Mouse (Mus musculus) G1E (cell line): ENCODE measurements at regions not wholly inside any gene's neighbourhood (a gene's known extent, or its start where the extent isn't known, plus 50 kb on each side); places are given as distances from the start of the nearest gene placed in this dataset.
"Not testable (repeated sequence)": the region's sequence is repeated elsewhere in the genome, so short reads cannot be mapped to it uniquely, and the experiment has no call there.

Source experiments
- ATAC-seq: 2 replicates; pipeline ENCODE4 v1.8.0; 2016; ENCODE audit warnings: mild to moderate bottlenecking; ENCODE audit not compliant: insufficient number of reproducible peaks, poor library complexity, low FRiP score, severe bottlenecking; ENCODE audit errors: extremely low read depth
- DNase-seq: peaks from one replicate; pipeline ENCODE4 v3.0.0; 2012; ENCODE audit warnings: low spot score
- H3K27me3 ChIP-seq: 2 replicates; pipeline ENCODE4 v1.6.1; 2012; ENCODE audit warnings: mild to moderate bottlenecking, low read length, inconsistent platforms; ENCODE audit not compliant: insufficient read depth
- H3K36me3 ChIP-seq: replicated peaks from 2 replicates; pipeline ENCODE3; 2012; ENCODE audit warnings: mild to moderate bottlenecking, inconsistent platforms
- H3K4me1 ChIP-seq: 2 replicates; pipeline ENCODE4 v1.6.1; 2012; ENCODE audit warnings: low read depth, low read length, inconsistent platforms, mixed read lengths; ENCODE audit not compliant: insufficient read depth
- H3K4me3 ChIP-seq: 2 replicates; pipeline ENCODE4 v1.5.1; 2012; ENCODE audit warnings: low read depth, mild to moderate bottlenecking, inconsistent platforms, low read length, moderate library complexity, mixed read lengths
- H3K9me3 ChIP-seq: replicated peaks from 2 replicates; pipeline ENCODE4 v1.6.1; 2012; ENCODE audit warnings: inconsistent platforms
- CTCF ChIP-seq: IDR thresholded peaks from 2 replicates; pipeline ENCODE4 v1.5.1; 2012; ENCODE audit warnings: low read depth, low read length, inconsistent platforms, mixed read lengths
- GATA1 ChIP-seq: IDR thresholded peaks from 2 replicates; pipeline ENCODE4 v1.6.1; 2012; ENCODE audit warnings: borderline replicate concordance, low read length, inconsistent platforms, mixed read lengths
- GATA2 ChIP-seq: IDR thresholded peaks from 2 replicates; pipeline ENCODE4 v1.6.1; 2012; ENCODE audit warnings: low read depth, low read length, inconsistent platforms, borderline replicate concordance
- POLR2AphosphoS5 ChIP-seq: IDR thresholded peaks from 2 replicates; pipeline ENCODE4 v1.6.1; 2012; ENCODE audit warnings: low read depth, low read length, inconsistent platforms; ENCODE audit not compliant: insufficient replicate concordance
- TAL1 ChIP-seq: conservative IDR thresholded peaks from 2 replicates; pipeline ENCODE4 v1.6.1; 2012; ENCODE audit warnings: low read depth, low read length, inconsistent platforms, mixed read lengths

DNA sequence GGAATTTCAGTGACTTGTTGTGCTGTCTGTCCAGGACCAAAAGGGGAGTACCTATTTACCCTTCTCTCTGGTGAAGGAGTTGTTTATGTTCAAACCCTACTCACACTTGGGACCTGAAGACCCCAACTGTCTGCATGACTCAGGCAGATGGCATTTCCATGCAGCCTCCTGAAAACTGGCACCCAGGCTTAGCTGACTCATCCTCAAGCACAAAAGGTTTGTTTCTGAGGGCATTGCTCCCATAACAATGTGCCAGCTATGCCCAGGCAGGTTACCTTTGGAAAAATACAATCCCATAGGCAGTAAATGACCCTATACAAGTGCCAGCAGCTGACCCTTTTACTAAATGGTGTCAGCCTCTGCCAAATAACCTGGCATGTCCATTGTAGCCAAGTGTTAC is 1579.9 kb downstream of the Efna5 start:
- Histone ChIP-seq H3K36me3 (no peaks in the 10 kb centered on the region), H3K4me1 (no peaks in the 10 kb centered on the region), H3K27me3 (no peaks in the 10 kb centered on the region), H3K9me3 (no peaks in the 10 kb centered on the region), H3K4me3 (no peak overlapping the region)
- no peak for TF ChIP-seq GATA2
- TF ChIP-seq GATA1: no peak
- ATAC-seq: no peak
- no peak for DNase-seq

DNA sequence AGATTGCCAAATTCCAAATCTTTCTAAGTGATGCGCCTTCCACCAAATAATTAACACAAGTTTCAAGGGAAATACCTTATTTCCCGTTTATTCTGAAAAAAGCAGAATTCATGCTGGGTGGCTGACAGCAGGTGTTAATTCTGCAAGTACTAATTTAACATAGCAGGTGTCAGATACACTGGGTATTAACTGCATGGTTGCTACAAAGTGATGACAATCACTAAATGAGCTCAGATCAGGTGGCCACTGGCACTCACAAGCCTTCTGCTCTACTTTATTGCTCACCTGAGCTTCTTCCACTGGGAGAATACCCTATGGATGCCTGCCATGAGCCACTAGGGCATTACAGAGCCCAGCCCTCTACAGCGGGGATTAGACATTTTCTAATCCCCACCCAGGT is 1590.0 kb downstream of the Efna5 start:
- DNase-seq (no peak), ATAC-seq (no peak)
- Histone ChIP-seq H3K4me3 (no peak overlapping the region), H3K27me3 (no peaks in the 10 kb centered on the region), H3K9me3 (no peaks in the 10 kb centered on the region), H3K36me3 (no peaks in the 10 kb centered on the region), H3K4me1 (no peaks in the 10 kb centered on the region)
- no peak for TF ChIP-seq GATA1
- no peak for TF ChIP-seq POLR2AphosphoS5
- no peak for TF ChIP-seq TAL1
- TF ChIP-seq CTCF: no peak
- no peak for TF ChIP-seq GATA2

DNA sequence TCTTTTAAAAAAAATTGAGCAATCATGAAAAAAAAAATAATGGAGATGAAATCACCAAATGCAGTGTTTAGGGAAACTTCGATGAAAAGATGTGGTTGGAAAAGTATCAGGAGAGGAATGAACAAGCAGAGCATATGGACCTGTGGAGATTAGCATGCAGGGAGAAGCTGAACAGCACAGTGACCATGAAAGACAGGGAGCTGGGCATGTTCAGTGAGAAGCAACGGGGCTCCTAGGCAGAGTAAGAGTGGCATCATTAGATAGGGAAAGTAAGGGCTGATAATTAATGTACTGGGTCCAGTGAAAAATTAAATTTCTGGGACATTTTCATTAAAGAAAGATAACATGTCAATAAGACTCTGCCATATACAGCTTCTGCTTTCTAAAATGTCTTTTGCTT is 1592.5 kb downstream of the Efna5 start:
- TF ChIP-seq TAL1 (no peak), GATA2 (no peak), CTCF (no peak), GATA1 (no peak), POLR2AphosphoS5 (no peak)
- H3K4me3 ChIP-seq: no peak overlapping the region
- no peaks in the 10 kb centered on the region for H3K36me3 ChIP-seq
- no peaks in the 10 kb centered on the region for H3K4me1 ChIP-seq
- no peaks in the 10 kb centered on the region for H3K9me3 ChIP-seq
- no peak for DNase-seq
- no peaks in the 10 kb centered on the region for H3K27me3 ChIP-seq
- no peak for ATAC-seq

DNA sequence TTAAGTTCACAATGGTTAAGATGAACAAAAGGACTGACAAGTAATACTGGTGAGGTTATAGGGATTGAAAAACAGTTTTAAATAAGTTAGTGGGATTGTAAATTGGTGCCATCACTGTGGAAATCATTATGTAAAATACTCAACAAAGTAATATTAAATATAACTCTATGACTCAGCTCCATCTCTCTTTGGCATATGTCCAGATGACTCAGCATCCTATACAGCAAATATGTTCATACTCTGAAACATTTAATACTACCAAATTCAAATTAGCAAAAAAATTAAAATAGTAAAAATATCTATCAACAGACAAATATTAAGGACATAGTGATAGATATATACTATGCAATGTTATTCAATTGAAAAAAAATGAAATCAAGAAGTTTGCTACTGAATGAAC is 1607.5 kb downstream of the Efna5 start:
- H3K4me3 ChIP-seq: no peak overlapping the region
- H3K4me1 ChIP-seq: no peaks in the 10 kb centered on the region
- no peaks in the 10 kb centered on the region for H3K9me3 ChIP-seq
- ATAC-seq (no peak), DNase-seq (no peak)
- no peaks in the 10 kb centered on the region for H3K27me3 ChIP-seq
- no peak for TF ChIP-seq CTCF
- no peak for TF ChIP-seq GATA1
- no peak for TF ChIP-seq GATA2
- no peak for TF ChIP-seq POLR2AphosphoS5
- no peak for TF ChIP-seq TAL1
- no peaks in the 10 kb centered on the region for H3K36me3 ChIP-seq

DNA sequence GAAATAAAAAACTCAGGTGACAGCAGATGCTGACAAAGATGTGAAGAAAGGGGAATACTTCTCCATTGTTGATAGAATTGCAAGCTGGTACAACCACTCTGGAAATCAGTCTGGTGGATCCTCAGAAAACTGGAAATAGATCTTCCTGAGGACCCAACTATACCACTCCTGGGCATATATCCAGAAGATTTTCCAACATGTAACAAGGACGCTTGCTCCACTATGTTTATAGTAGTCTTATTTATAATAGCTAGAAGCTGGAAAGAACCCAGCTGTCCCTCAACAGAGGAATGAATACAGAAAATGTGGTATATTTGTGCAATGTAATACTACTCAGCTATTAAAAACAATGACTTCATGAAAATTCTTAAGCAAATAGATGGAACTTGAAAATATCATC is 1624.6 kb downstream of the Efna5 start:
- not testable (repeated sequence) for H3K4me1 ChIP-seq, H3K4me3 ChIP-seq, H3K9me3 ChIP-seq, H3K27me3 ChIP-seq, ATAC-seq, DNase-seq, H3K36me3 ChIP-seq

DNA sequence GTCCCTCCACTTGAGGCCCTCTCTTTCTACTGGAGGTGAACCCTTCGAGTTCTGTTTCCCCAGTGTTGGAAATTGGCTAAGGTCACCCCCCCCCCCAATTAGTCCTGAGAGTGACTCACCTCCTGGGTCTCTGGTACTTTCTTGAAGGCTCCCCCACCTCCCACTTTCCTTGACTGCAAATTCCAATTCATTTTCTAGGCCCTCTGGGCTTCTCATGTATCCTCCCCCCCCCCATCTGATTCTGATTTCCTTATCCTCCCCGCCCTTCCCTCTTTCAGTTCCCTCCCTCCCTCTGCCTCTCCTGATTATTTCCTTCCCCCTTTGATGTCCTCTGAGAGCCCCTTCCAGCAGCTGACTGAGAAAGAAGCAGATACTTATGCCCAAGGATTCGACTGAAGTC is 1632.7 kb downstream of the Efna5 start:
- Histone ChIP-seq H3K4me3 (no peak overlapping the region), H3K9me3 (no peaks in the 10 kb centered on the region), H3K27me3 (no peaks in the 10 kb centered on the region), H3K4me1 (no peaks in the 10 kb centered on the region), H3K36me3 (no peaks in the 10 kb centered on the region)
- DNase-seq: no peak
- no peak for ATAC-seq
- TF ChIP-seq TAL1 (no peak), CTCF (no peak), GATA1 (no peak), POLR2AphosphoS5 (no peak), GATA2 (no peak)

DNA sequence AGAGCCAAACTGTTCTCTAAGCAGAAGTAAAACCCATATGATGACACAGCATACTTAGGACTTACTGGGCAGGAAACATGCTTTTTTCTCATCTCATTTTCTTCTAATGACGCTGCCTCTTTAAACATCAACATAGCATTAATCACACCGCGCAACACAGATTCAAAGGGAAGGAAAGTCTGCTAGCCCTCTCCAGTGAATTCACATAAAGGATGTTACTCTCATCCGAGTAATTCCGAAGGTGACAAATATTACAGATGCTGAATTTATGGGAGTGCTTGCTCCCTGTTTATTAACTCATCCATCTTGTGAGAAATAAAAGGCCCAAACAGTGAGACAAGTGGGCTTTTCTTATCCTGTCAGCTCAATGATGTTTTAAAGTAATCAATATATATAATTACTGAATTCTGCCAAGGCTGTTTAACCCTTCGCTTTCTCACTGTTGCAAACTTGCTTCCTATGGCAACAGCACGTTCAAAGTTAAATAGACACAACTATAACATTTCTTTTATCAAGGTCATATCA is 1663.9 kb downstream of the Efna5 start:
- Histone ChIP-seq H3K27me3 (no peaks in the 10 kb centered on the region), H3K36me3 (no peaks in the 10 kb centered on the region), H3K4me1 (no peaks in the 10 kb centered on the region), H3K4me3 (no peak overlapping the region), H3K9me3 (no peaks in the 10 kb centered on the region)
- ATAC-seq (no peak), DNase-seq (no peak)
- no peak for TF ChIP-seq CTCF
- no peak for TF ChIP-seq GATA1
- TF ChIP-seq GATA2: no peak
- TF ChIP-seq POLR2AphosphoS5: no peak
- no peak for TF ChIP-seq TAL1
